Mouse (Mus musculus): Measurements from ENCODE around the gene Gm21865. TPM values are rescaled to one million over a fixed set of nuclear protein-coding genes. Genes with fewer than 3 reads are reported as not detected.
"Not testable (repeated sequence)": the region's sequence is repeated elsewhere in the genome, so short reads cannot be mapped to it uniquely, and the experiment has no call there.

Gm21865 gene
- polyA plus RNA-seq (2014; fragmentation: Nextera tagmentation; extraction: Ambion mirVana): not detected in 2 replicates

DNA sequence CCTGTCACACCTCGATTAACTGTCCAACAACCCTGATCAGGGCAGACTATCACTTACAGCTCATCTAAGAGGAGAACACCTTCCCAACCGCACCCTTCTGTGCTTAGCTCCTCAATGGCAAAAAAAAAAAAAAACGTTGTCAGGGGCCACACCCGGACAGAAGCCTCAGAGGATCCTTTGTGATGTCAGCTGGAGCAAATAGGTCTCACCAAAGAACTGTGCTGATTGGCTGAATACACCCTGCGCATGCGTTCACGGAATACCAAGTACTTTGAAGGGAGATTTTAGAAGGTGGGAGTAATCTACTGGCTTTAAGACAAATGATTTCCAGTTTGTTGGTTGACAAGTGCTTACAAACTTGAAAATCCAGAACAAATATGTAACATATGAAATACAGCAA lies at the start of gene Gm21865:
Gene Gm21865, minus strand, starts transcription at position 101 of the 400 bp plus-strand sequence.
- not testable (repeated sequence) for H3K27ac ChIP-seq (ENCODE audit: low read length); H3K27me3 ChIP-seq (ENCODE audit: control insufficient read depth, insufficient read depth, low read length); H3K9me3 ChIP-seq (ENCODE audit: control insufficient read depth, low read depth, low read length); ATAC-seq (ENCODE audit: insufficient number of reproducible peaks, insufficient read depth, low FRiP score, low read depth); H3K9ac ChIP-seq (replicated peaks; ENCODE audit: low read depth, low read length); H3K4me3 ChIP-seq (ENCODE audit: low read depth, low read length); H3K36me3 ChIP-seq (ENCODE audit: control insufficient read depth, insufficient read depth, low read length); H3K4me1 ChIP-seq (ENCODE audit: control insufficient read depth, insufficient read depth, low read length); H3K4me2 ChIP-seq (replicated peaks; ENCODE audit: low read depth, low read length)
- WGBS: no CpG with 5 or more reads among the region's 7 CpGs

Other genes starting within 250 kb of the Gm21865 start
- gene Gm21882, start 64.6 kb upstream of the Gm21865 start, polyA plus RNA-seq (2014; fragmentation: Nextera tagmentation; extraction: Ambion mirVana): not detected in 2 replicates

All from stomach, embryonic 14.5 days (tissue).